Mouse (Mus musculus): Measurements from ENCODE around the gene Zmat3.

Gene Zmat3

GRCm38 (mm10) chr3:32373236-32373635, 7.4 kb upstream of the Zmat3 start:
- intact Hi-C loops (cut with DNase I): no loop called here

GRCm38 (mm10) chr3:32372470-32372869, 6.7 kb upstream of the Zmat3 start:
- intact Hi-C loops (cut with DNase I): no loop called here

- intact Hi-C loops (cut with DNase I): no loop called here
Measured at GRCm38 (mm10) chr3:32371957-32372356, 6.1 kb upstream of the Zmat3 start.

- intact Hi-C loops (cut with DNase I): no loop called here
Measured at GRCm38 (mm10) chr3:32367516-32367915, 1.7 kb upstream of the Zmat3 start.

- intact Hi-C loops (cut with DNase I): no loop called here
Measured at GRCm38 (mm10) chr3:32366246-32366734, 476 bp upstream of the Zmat3 start.

- intact Hi-C loops (cut with DNase I): no loop called here
Measured at GRCm38 (mm10) chr3:32364841-32365545, 821 bp downstream of the Zmat3 start.

GRCm38 (mm10) chr3:32364195-32364594, 1.6 kb downstream of the Zmat3 start:
- intact Hi-C loops (cut with DNase I): no loop called here

- intact Hi-C loops (cut with DNase I): no loop called here
Measured at GRCm38 (mm10) chr3:32361221-32361620, 4.6 kb downstream of the Zmat3 start.

GRCm38 (mm10) chr3:32347881-32348280, 17.9 kb downstream of the Zmat3 start:
- intact Hi-C loops (cut with DNase I): no loop called here

GRCm38 (mm10) chr3:32345249-32345648, 20.6 kb downstream of the Zmat3 start:
- intact Hi-C loops (cut with DNase I): no loop called here

GRCm38 (mm10) chr3:32344825-32345224, 21.0 kb downstream of the Zmat3 start:
- intact Hi-C loops (cut with DNase I): no loop called here

GRCm38 (mm10) chr3:32343371-32343770, 22.4 kb downstream of the Zmat3 start:
- intact Hi-C loops (cut with DNase I): no loop called here

GRCm38 (mm10) chr3:32341434-32341833, 24.4 kb downstream of the Zmat3 start:
- intact Hi-C loops (cut with DNase I): no loop called here

- intact Hi-C loops (cut with DNase I): loop anchor here (10.0 kb wide), 1 partner anchor 357 kb away; no protein-coding TSS in a partner anchor
Measured at GRCm38 (mm10) chr3:32338231-32338630, 27.6 kb downstream of the Zmat3 start.

GRCm38 (mm10) chr3:32337770-32338169, 28.0 kb downstream of the Zmat3 start:
- intact Hi-C loops (cut with DNase I): loop anchor here (10.0 kb wide), 1 partner anchor 357 kb away; no protein-coding TSS in a partner anchor

GRCm38 (mm10) chr3:32334901-32335300, 30.9 kb downstream of the Zmat3 start:
- intact Hi-C loops (cut with DNase I): loop anchor here (5.0 to 10.0 kb wide), 2 partner anchors 127 to 360 kb away; no protein-coding TSS in a partner anchor

GRCm38 (mm10) chr3:32333456-32334086, 32.2 kb downstream of the Zmat3 start:
- intact Hi-C loops (cut with DNase I): loop anchor here (5.0 to 10.0 kb wide), 2 partner anchors 129 to 361 kb away; no protein-coding TSS in a partner anchor

GRCm38 (mm10) chr3:32317901-32318416, 47.9 kb downstream of the Zmat3 start:
- intact Hi-C loops (cut with DNase I): loop anchor here (5.0 kb wide), 1 partner anchor 526 kb away; no protein-coding TSS in a partner anchor

- intact Hi-C loops (cut with DNase I): loop anchor here (5.0 kb wide), 1 partner anchor 525 kb away; no protein-coding TSS in a partner anchor
Measured at GRCm38 (mm10) chr3:32317165-32317900, 48.5 kb downstream of the Zmat3 start.

GRCm38 (mm10) chr3:32314746-32315145, 51.1 kb downstream of the Zmat3 start:
- intact Hi-C loops (cut with DNase I): loop anchor here (5.0 kb wide), 1 partner anchor 522 kb away; no protein-coding TSS in a partner anchor

- intact Hi-C loops (cut with DNase I): no loop called here
Measured at GRCm38 (mm10) chr3:32304171-32304570, 61.6 kb downstream of the Zmat3 start.

Data from adrenal gland (tissue).